Mouse (Mus musculus) layer of hippocampus, adult 11-12 months (tissue): ENCODE measurements around the gene Ank3.
A peak's percentile ranks its signal among the peaks of the same experiment; 100 is the strongest.

Experiments
- DNase-seq: peaks from one replicate; pipeline ENCODE4 v3.0.0; 2022; ENCODE audit warnings: low spot score

The Ank3 gene

DNA sequence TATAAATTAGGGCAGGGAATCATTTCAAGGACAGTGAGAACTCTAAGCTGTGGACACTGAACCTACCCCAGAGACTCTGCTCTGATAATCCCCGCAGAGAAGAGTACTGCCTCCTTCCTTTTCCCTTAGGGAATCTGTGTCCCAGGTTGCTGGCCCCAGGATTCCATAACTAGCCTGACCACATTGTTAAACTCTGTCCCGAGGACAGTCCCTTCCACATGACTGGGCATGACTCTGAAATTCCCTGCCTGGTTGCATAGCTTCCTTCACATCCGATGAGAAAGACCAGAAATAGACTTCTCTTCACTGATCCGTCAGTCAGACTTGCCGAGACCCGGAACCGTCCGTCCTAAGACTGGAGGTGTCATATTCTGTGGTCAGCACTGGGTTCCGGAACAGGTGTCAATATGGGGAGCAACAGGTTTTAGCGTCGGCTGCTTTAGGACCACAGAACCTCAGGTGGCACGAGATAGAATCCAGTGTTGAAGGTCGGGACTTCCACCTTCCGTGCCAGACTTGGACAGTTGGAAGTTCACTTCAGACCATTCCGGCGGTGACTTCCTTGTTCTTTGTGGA, 219.1 kb downstream of the Ank3 start:
- DNase-seq: no peak

DNA sequence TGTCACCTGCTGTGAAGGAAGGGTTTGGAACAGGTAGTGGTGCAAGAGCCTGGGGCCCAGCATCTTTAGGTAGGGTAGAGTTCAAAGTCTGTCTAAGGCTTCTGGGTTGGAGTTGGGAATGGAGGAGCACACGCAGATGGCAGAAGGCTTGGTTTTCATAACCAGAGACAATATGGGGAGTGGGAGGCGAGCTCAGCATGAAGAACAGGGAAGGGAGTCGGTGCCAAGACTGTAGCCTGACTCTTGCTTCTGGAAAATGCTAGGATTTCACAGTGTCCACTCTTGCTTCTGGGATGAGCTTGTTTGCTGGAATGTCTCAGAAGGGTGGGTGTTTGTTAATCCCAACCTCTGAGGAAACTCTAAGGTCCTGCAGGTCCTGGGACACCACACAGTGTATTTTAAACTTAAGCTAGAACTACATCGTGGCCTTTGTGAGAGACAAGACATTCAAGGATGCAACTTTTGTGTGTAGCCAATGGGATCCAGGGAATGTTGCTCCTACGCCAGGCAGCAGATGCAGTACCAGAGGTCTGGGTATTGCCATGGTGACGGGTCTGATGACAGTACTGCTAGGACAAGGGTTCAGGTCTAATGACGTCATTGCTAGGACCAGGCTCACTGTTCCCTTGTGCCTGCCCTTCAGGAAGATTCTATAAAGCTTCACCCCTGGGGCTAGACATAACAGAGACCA, 222.3 kb downstream of the Ank3 start:
- DNase-seq: peak; percentile 55

DNA sequence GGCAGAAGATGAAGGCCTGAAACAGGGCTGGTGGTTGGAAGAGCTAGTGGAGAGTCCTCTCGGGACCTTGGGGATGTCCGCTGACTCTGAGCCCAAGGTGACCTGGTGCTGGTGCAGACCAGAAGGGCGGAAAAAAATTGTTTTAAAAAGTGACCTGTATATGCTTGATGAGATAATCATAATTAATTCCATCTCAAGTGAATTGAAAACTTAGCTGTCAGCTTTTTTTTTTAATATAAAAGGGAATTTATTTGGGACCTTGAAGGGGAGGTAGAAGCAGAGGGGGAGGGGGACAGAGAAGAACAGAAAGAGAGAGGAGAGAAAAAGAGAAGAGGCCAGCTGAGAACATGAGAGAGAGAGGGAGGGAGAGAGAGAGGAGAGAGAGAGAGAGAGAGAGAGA, 229.2 kb downstream of the Ank3 start:
- no peak for DNase-seq

DNA sequence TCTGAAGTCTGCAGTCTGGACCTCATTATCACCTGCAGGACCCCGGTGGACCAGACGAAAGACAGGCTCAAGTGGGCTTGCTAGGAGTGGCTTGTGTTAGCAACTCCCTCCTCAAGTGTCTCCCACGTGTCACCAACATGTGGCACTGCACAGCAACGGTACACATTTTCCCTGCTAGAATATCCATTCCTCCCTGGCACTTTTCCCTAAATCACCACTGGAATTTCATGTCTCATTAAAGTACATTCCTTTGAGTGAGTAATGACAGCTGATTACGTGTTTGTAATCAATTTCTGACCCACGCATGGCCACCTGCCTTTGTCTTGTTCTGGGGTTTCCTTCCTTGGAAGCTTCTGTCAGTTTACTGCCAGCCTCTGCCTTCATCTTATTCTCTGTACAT, 230.2 kb downstream of the Ank3 start:
- DNase-seq: no peak

DNA sequence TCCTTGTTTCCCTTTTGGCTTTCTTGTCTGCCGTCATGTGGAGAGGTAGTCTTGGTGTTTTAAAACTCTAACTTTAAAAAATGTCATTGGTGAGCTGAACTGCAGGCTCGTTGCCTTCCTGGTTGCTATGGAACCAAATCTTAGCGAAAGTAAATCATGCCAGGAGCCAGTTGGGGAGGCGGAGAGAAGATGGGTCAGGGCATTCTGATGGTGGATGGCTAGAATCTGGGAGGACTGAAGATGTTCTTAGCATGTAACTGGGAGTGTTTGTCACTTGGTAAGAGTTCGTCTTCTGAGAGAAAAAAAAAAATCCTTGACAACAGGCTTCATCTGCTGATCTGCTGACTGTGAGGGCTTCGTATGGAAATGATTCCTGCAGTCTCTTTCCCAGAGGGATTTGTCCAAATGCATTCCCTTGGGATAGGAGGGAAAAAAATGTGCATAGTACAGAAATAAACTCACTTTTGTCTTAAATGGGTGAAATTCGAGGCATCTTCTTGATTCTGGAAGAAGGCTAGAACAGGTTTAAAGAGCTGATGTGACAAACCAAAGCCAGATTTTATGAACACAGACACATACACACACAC, 232.3 kb downstream of the Ank3 start:
- no peak for DNase-seq

DNA sequence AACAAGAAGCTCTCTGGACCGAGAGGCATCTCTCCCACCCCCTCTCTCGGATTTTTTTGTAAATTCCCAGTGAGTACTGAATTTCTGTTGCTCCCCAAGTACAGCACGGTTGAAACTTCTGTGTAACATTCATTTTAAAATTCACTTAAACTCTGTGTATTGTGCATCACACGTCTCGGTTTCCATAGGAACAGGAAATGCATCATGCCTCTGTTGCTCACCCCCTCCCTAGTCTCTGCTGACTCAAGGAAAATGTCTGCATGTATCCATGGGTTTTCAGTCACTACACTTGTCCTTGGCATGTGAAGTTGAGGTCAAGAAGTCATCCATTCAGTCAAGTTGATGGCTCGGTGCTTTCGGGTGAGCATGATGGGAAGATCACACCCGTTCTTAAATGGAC, 234.3 kb downstream of the Ank3 start:
- DNase-seq: no peak

DNA sequence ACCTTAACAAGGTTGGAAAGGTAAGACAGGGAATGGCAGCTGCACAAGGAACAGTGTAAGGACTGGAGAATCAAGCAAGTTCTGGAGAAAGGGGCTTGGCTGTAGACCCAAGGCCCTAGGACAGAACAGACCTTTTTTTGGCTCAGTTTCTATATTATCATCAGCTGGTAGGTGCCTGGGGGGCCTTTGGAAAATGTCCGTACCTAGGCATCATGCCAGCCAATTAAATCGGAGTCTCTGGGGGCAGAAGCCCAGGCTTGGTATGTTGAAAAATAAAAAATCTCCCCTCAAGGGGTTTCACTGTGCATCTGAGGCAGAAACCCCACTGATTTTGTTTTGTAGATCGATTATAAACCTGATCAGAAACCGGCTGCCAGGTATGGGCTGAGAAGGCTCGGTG, 236.3 kb downstream of the Ank3 start:
- no peak for DNase-seq

DNA sequence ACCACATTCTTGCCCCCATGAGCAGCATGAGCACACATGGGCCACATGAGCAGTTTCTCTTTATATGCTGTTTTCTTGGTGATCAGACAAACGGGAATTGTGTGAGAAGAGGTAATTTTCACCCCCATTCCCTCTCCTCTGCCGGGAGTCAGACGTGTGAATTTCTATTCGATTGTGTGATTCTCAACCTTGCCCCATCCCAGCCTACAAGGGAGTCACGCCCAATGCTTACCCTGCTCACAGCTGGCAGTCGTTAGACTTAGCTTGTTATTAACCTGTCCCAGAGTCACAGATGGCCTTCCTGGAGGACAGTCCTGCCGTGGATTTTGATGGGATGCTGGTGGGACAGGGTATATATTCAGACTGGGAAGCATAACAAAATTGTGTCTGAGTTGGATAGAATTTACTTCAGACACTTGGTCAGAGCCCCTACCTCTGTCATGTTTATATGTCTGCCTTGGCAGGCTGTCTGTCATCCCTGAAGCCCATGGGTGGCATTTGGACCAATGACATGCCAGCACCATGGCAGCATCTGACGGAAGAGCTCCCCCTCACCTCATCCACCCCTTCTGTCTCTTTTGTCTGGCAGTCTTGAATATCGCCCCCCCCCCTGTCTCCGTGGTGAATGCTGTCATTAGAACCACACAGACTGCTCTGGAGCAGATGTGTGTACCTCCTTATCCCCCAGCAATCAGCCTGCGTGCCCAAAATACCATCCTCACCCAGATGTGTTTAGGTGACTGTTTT, 237.5 kb downstream of the Ank3 start:
- no peak for DNase-seq

DNA sequence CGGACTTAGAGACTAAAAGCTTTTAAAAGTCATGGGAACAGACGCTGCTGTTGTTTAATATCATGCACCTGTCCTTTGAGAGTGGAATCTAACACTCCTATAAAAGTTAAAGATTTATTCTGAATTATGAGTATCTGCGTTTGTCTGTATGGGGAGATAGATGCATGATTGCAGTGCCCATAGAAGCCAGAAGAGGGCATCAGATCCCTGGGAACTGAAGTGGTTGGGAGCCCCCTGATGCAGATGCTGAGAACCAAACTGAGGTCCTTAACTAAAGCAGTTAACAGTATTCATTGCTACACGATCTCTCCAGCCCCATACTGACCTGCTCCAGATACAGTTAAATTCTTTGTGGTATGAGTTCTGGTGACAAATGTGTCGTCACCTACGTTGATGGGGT, 240.6 kb downstream of the Ank3 start:
- no peak for DNase-seq

DNA sequence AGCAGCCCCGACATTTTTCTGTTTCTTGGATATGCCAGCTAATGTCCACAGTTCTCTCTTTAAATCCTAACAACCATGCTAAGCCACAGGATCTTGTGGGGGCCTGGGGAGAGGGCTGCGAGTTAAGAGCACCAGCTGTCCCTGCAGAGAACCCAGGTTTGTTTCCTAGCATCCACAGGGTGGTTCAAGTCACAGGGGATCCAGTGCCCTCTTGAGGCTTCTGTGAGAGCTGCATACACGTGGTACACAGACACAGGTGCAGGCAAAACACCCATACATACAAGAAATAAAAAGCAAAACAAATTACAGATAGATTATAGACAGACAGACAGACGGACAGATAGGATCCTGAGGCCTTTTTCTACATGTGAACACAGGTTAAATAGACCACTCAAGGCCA, 242.0 kb downstream of the Ank3 start:
- DNase-seq: no peak

DNA sequence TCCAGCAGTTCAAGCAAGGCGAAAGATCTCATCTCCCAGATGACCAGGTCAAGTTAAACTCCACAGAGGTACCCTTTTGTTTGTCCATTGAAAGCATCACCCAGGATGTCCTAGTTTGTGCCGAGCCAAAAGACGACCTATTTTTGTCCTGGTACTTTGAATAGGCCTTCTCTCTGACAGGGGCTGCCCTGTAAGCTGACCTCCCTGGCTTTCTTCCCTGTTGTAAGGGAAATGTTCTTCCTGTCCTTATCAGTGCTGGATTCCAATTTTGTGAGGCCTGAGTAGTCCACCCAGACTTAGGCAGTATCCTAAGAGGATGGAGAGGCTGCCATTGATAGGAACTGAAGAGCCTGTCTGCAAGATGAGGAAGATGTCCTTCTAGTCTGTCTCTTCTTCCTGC, 244.9 kb downstream of the Ank3 start:
- DNase-seq: no peak

DNA sequence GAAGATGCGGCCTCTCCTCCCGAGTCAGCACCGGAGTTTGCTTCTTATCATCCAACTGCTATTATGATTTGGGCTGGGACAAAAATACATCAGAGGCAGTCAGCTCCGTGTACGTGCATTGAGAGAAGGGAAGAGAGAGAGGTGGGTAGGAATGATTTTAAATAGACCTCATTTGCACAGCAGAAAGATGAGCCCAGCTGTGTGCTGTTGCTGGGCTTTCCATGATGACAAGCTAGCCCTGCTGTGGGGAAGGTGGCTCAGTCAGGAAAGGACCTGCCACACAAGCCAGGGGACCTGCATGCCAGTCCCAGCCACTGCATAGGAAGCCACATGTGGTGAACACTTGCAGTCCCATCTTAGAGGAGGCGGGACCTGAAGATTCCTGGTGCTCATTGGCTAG, 245.4 kb downstream of the Ank3 start:
- DNase-seq: no peak

DNA sequence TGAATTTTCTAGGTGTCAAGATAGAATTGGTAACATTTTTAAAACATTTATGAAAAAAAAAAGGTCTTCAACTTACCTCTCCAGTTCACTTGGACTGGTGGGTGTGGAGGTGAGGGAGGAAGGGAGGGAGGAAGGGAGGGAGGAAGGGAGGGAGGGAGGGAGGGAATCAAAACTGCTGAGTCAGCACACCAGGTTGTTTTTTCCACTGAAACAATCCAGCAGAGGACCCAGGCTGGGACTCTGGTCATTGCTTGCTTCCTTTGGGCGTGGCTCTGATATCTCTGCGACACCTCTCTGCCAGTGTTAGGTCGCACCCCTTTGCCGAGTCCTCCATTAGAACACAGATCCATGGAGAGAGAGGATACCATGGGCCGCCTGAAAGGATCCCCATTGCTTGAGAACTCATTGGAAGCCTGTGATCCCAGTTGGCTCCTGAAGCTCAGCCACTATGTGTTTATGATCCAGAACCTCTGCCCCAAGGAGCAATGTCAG, 246.8 kb downstream of the Ank3 start:
- no peak for DNase-seq

DNA sequence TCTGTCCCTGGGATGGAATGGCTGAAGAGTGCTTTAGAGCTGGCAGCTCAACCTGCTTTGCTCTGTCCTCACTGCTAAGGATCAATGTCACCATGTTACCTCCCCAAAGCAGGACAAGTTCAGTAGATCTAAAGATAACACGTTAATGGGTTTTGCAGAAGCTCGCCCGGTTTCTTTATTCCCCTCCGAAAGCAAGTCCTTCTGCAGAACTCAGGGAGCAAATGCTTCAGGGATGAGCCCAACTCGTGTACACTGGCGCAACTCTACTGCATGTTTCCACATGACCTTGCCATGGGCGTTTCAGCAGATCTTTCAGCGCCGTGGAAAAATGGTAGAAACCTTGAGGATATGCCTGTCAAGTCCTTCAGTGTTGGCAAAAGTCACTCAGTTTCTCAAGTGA, 247.4 kb downstream of the Ank3 start:
- no peak for DNase-seq

DNA sequence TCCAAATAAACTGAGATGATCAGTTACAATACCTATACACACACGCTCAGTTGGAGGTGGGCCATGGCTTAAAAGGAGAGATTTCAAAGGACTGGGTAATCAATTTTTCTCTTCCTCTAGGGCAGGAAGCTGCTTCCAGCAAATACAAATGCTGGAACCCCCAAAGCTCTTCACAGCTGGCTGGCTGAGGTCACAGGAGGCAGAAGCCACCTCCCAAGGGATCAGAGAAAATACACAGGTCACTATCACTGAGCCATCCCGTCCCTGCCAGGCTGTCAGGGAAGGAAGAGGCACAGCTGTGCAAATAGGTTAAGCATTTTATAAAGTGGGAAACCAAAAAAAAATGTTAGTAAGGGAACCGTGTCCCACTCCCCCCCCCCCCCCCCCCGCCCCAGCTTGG, 251.5 kb downstream of the Ank3 start:
- no peak for DNase-seq

DNA sequence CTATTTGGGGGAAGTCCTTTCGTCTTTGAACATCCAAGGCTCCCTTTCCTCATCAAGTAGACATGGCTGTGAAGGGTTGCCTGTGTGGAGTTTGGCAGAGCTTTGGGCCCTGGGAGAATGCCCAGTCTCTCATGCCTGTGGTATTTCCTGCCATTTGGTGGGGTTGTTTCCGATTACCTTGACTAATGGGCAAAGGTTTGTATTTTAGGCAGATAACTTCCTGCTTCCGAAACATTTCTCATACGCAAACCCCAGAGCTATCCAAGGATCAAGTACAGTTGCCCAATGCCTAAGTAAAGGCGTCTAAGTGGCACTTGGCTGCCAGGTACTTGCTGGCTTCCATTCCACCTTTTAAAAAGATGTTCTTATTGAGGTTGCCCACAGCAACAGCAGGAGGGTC, 254.1 kb downstream of the Ank3 start:
- no peak for DNase-seq

DNA sequence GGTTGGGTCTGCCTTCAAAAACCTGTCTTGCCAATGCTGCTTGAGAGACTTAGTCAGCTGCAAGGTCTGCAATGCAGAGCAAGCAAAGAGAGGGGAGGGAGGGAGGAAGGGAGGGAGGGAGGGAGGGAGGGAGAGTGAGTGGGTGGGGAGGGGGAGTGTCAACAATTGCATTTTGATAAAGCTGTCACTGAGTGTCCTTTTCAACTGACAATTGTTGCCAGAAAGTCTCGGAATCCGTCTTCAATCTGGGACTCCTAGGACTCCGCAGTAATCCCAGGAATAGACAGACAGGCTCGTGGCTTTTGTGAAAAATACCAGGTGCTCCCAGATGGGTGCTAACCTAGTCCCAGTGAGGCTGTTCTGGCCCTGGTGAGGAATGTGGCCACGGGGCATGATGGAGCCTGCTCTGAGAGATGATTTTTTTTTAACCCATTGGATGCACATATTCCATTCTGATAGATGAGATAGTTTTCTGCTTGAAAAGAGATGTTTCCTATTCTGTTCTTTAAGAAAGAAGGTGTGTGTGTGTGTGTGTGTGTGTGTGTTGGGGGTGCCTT, 254.6 kb downstream of the Ank3 start:
- no peak for DNase-seq

DNA sequence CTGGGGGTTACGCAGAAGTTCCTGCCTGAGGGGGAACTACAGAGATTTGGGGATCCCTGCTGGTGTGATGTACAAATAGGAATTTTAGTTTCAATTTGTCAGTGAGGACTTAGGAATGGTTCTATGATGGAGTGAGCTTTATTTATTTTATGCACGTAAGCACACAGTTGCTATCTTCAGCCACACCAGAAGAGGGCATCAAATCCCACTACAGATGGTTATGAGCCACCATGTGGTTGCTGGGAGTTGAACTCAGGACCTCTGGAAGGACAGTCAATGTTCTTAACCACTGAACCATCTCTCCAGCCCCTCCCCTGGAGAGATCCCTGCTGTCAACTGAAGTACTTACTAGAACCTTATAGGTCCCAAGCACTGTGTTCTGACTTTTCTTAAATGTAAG, 255.6 kb downstream of the Ank3 start:
- no peak for DNase-seq

DNA sequence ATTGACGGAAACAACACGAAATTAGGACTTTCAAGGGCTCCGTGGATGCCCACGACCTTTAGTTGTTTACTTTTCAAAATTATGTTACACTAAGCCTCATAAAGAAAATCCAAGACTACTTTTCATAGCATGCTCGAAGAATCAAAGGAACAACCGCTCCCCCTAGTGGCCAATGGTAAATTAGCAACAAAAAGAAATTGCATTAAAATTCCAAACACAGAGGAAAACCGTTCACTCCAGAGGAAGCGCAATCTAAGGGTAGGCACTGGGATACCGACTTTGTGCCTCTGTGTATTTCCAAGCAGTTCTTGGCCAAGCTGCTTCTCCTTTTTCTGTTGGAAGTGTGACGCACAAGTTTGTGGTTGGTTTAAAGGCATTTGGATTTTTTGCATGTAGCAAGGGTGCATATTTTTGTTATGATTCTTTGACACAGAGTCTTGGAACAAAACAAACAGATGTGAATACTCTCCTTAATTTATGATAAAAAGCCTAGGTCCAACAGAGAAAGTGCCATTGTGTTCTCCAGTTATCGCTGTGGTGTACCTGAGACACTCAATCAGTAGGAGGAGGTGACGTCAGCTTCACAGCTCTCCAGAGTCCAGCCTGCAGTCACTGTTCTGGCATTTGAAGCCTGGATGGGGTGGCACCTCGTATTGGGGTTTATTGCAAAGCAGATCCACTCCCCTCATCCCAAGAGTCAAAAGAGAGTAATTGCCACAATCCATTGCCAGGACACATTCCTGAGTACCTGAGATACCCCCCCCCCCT, 256.5 kb downstream of the Ank3 start:
- DNase-seq: peak; percentile 79

DNA sequence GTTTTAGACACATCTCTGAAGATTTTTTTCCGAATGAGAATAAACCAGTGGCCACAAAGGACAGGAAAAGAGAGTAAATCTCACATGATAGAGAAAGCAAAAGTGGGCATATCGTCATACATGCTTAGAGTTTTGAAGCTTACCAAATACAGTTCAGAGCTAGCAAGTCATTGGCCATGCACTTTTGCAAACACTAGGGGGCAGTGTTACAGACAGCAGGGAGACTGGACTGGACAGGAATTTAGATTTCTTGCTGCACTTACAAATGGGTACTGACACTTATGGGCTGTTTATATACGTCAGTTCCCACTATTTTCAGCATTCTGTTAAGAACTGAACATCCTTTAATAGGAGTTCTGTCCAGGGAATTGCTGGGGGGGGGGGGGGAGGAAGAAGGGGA, 257.7 kb downstream of the Ank3 start:
- DNase-seq: peak; percentile 59

DNA sequence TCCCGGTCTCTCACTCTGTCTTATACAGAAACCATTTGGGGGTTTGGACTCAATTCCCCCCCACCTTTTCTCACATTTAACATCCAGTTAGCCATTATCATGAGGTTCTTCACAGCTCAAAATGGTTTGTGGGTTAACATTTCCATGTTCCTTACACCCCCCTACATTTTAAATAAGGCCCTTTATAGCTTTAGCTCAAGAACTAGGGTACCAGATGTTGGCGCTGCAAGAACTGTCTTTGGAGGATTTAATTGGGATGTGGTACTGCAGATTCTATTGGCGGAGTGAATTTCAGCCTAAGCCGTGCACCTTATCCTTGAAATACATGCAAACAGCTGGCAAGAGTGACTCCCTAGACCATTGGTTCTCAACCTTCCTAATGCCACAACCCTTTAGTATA, 261.2 kb downstream of the Ank3 start:
- no peak for DNase-seq

DNA sequence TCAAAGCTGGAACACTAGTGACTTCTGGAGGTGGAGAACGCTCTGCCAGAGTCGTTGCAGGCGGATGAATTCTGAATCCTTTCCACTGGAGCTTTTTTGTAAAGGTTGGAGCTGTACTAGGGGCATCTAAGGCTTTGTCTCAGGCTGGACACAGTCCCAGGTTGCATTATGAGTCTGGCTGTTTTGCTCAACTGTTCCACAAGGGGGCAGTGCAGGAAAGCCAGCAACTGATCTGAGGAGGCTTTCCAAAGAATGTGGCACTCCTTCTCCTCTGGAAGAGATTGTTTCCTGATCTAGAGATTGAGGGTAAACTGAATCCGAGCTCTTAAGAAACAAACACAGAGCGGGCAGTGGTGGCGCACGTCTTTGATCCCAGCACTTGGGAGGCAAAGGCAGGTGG, 263.8 kb downstream of the Ank3 start:
- peak; percentile 88 for DNase-seq
